Mouse (Mus musculus): ENCODE measurements at regions not wholly inside any gene's neighbourhood (a gene's known extent, or its start where the extent isn't known, plus 50 kb on each side); places are given as distances from the start of the nearest gene placed in this dataset.

GRCm38 (mm10) chr1:150257596-150257995 lies 61.6 kb upstream of the Pdc start:
- H3K9ac ChIP-seq (replicated peaks; ENCODE audit: low read depth, low read length), result no peak overlapping the region
- no peak for ATAC-seq (ENCODE audit: insufficient number of reproducible peaks, insufficient read depth, low FRiP score, low read depth)
- WGBS, result 53% methylated on average over 4 of the region's 4 CpGs
- H3K9me3 ChIP-seq (ENCODE audit: control insufficient read depth, low read depth, low read length), result no peaks in the 10 kb centered on the region
- no peak overlapping the region for H3K4me3 ChIP-seq (ENCODE audit: low read depth, low read length)
- H3K4me1 ChIP-seq (ENCODE audit: control insufficient read depth, insufficient read depth, low read length), result no peaks in the 10 kb centered on the region
- H3K27ac ChIP-seq (ENCODE audit: low read length), result no peak overlapping the region
- H3K4me2 ChIP-seq (replicated peaks; ENCODE audit: low read depth, low read length), result no peak overlapping the region
- no peaks in the 10 kb centered on the region for H3K27me3 ChIP-seq (ENCODE audit: control insufficient read depth, insufficient read depth, low read length)
- H3K36me3 ChIP-seq (ENCODE audit: control insufficient read depth, insufficient read depth, low read length), result no peaks in the 10 kb centered on the region

GRCm38 (mm10) chr1:150260355-150260754 lies 58.9 kb upstream of the Pdc start:
- Histone ChIP-seq H3K27me3 (ENCODE audit: control insufficient read depth, insufficient read depth, low read length) (no peaks in the 10 kb centered on the region), H3K4me1 (ENCODE audit: control insufficient read depth, insufficient read depth, low read length) (no peaks in the 10 kb centered on the region), H3K27ac (ENCODE audit: low read length) (no peak overlapping the region), H3K4me3 (ENCODE audit: low read depth, low read length) (no peak overlapping the region), H3K4me2 (replicated peaks; ENCODE audit: low read depth, low read length) (no peak overlapping the region), H3K9ac (replicated peaks; ENCODE audit: low read depth, low read length) (no peak overlapping the region), H3K36me3 (ENCODE audit: control insufficient read depth, insufficient read depth, low read length) (no peaks in the 10 kb centered on the region), H3K9me3 (ENCODE audit: control insufficient read depth, low read depth, low read length) (no peaks in the 10 kb centered on the region)
- 83% methylated on average over 1 of the region's 1 CpGs for WGBS
- no peak for ATAC-seq (ENCODE audit: insufficient number of reproducible peaks, insufficient read depth, low FRiP score, low read depth)

GRCm38 (mm10) chr1:150266502-150266901 lies 52.7 kb upstream of the Pdc start:
- no peak overlapping the region for H3K27ac ChIP-seq (ENCODE audit: low read length)
- H3K9me3 ChIP-seq (ENCODE audit: control insufficient read depth, low read depth, low read length), result no peaks in the 10 kb centered on the region
- no peaks in the 10 kb centered on the region for H3K36me3 ChIP-seq (ENCODE audit: control insufficient read depth, insufficient read depth, low read length)
- H3K4me2 ChIP-seq (replicated peaks; ENCODE audit: low read depth, low read length), result no peak overlapping the region
- ATAC-seq (ENCODE audit: insufficient number of reproducible peaks, insufficient read depth, low FRiP score, low read depth), result no peak
- no peak overlapping the region for H3K9ac ChIP-seq (replicated peaks; ENCODE audit: low read depth, low read length)
- no peaks in the 10 kb centered on the region for H3K27me3 ChIP-seq (ENCODE audit: control insufficient read depth, insufficient read depth, low read length)
- no peaks in the 10 kb centered on the region for H3K4me1 ChIP-seq (ENCODE audit: control insufficient read depth, insufficient read depth, low read length)
- H3K4me3 ChIP-seq (ENCODE audit: low read depth, low read length), result no peak overlapping the region
- WGBS, result 45% methylated on average over 3 of the region's 3 CpGs

GRCm38 (mm10) chr1:150267003-150267402 lies 52.2 kb upstream of the Pdc start:
- H3K4me1 ChIP-seq (ENCODE audit: control insufficient read depth, insufficient read depth, low read length), result no peaks in the 10 kb centered on the region
- no peak overlapping the region for H3K4me3 ChIP-seq (ENCODE audit: low read depth, low read length)
- no peaks in the 10 kb centered on the region for H3K9me3 ChIP-seq (ENCODE audit: control insufficient read depth, low read depth, low read length)
- H3K4me2 ChIP-seq (replicated peaks; ENCODE audit: low read depth, low read length), result no peak overlapping the region
- no peak overlapping the region for H3K9ac ChIP-seq (replicated peaks; ENCODE audit: low read depth, low read length)
- WGBS, result 77% methylated on average over 3 of the region's 3 CpGs
- no peak overlapping the region for H3K27ac ChIP-seq (ENCODE audit: low read length)
- H3K27me3 ChIP-seq (ENCODE audit: control insufficient read depth, insufficient read depth, low read length), result no peaks in the 10 kb centered on the region
- no peak for ATAC-seq (ENCODE audit: insufficient number of reproducible peaks, insufficient read depth, low FRiP score, low read depth)
- H3K36me3 ChIP-seq (ENCODE audit: control insufficient read depth, insufficient read depth, low read length), result no peaks in the 10 kb centered on the region
